Mouse (Mus musculus): ENCODE data around the gene Nme7.

DNA sequence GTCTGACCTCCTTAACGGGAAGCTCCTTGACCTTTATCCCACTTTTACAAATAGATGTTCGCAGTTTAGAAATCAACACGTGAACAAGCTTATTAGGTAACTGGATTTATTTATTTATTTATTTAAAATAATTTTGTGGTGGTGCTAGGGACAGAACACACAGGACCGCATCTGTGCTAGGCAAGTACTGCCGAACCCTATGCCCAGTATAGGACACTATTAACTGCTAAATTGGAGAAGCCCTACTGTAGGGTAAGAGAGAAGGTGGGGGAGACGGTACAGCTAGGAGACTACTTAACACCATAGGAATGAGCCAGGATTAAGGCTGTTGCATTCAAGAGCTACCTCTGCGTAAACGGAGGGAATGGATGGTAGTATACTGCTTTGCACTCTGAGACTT lies 164.4 kb downstream of the Nme7 start:
- TF ChIP-seq CTCF (IDR thresholded peaks at IDR 0.05; ENCODE audit: extremely low read depth, insufficient read depth, low read length) (no peak), POLR2A (IDR thresholded peaks at IDR 0.05; ENCODE audit: extremely low read depth, insufficient read depth, low read length) (no peak)
